Mouse (Mus musculus) intestine, postnatal 0 days (tissue): ENCODE data around the gene Med26. TPM values are rescaled to one million over a fixed set of nuclear protein-coding genes. Genes with fewer than 3 reads are reported as not detected.

ENCODE experiments used
- ATAC-seq: fragments of 200-750 bp; cut with Nextera tagmentation; 2 replicates; pipeline ENCODE4 v1.8.0; 2017; ENCODE audit warnings: mild to moderate bottlenecking, moderate TSS enrichment, moderate library complexity
- H3K27ac ChIP-seq: fragments of 300-500 bp; sonication (generic); 2 replicates; pipeline ENCODE4 v1.5.1; 2014; ENCODE audit warnings: mild to moderate bottlenecking, low read depth, low read length, moderate library complexity
- H3K27me3 ChIP-seq: fragments of 300-500 bp; sonication (generic); replicated peaks from 2 replicates; pipeline ENCODE4 v1.6.1; 2014; ENCODE audit warnings: low read length, mixed read lengths; ENCODE audit not compliant: control insufficient read depth, insufficient read depth
- H3K36me3 ChIP-seq: fragments of 300-500 bp; sonication (generic); 2 replicates; pipeline ENCODE4 v1.6.1; 2014; ENCODE audit warnings: mild to moderate bottlenecking, moderate library complexity; ENCODE audit not compliant: control insufficient read depth, insufficient read depth
- H3K4me1 ChIP-seq: fragments of 300-500 bp; sonication (generic); replicated peaks from 2 replicates; pipeline ENCODE4 v1.6.1; 2014; ENCODE audit warnings: antibody characterized with exemption, low read length, mixed read lengths; ENCODE audit not compliant: control insufficient read depth, insufficient read depth
- H3K4me2 ChIP-seq: fragments of 300-500 bp; sonication (generic); replicated peaks from 2 replicates; pipeline ENCODE4 v1.6.1; 2014; ENCODE audit warnings: low read depth, mild to moderate bottlenecking, moderate library complexity
- H3K4me3 ChIP-seq: fragments of 300-500 bp; sonication (generic); 2 replicates; pipeline ENCODE4 v1.5.1; 2014; ENCODE audit warnings: low read depth, low read length
- H3K9ac ChIP-seq: fragments of 300-500 bp; sonication (generic); 2 replicates; pipeline ENCODE4 v1.6.1; 2014; ENCODE audit warnings: mild to moderate bottlenecking, low read depth, low read length
- H3K9me3 ChIP-seq: fragments of 300-500 bp; sonication (generic); 2 replicates; pipeline ENCODE4 v1.6.1; 2016; ENCODE audit warnings: mixed run types; ENCODE audit not compliant: control insufficient read depth
- CTCF ChIP-seq: sonication (generic); IDR thresholded peaks from 2 replicates; pipeline ENCODE4 v1.5.1; 2016; ENCODE audit warnings: low read depth, mild to moderate bottlenecking, control low read depth, antibody characterized with exemption, moderate library complexity
- WGBS: fragments of 180-500 bp; shearing (Covaris S2); extraction: QIAGEN DNeasy Blood & Tissue Kit; methylation state at CpG from one replicate; pipeline ENCODE4 v1.1.7; 2014; 5-methylcytosine and 5-hydroxymethylcytosine counted together
- polyA plus RNA-seq: library from polyadenylated mRNA; unstranded; fragments of >200 nt; fragmentation: Nextera tagmentation; extraction: Ambion mirVana; gene quantifications from 2 replicates; pipeline ENCODE4 v1.2.1, GENCODE M21; 2015

Gene Med26
- polyA plus RNA-seq, 1 experiment from 2014 or later = 6.4 TPM

DNA sequence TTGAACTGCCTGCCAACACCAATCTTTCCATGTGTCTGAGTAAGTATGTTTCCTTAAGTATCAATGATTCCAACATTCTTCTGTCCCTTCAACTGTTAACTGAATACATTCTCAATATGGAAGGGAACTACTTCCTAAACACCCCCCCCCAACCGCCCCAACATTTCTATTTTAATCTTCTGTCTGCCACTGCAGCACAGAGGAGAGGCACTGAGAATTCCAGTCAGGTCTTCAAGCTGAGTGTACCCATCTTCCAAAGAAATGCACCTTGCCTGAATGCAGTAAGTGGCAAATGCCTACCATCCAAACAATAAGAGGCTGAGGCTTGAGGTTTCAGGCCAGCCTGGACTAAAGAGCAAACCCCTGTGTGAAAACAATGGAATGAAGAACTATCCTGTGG lies 16.0 kb downstream of the Med26 start:
- no peak for ATAC-seq
- WGBS = 91% methylated on average over 1 of the region's 1 CpGs
- Histone ChIP-seq H3K9me3 (no peaks in the 10 kb centered on the region), H3K4me3 (no peak overlapping the region), H3K9ac (no peak overlapping the region), H3K4me1 (no peaks in the 10 kb centered on the region), H3K27ac (no peak overlapping the region), H3K27me3 (no peaks in the 10 kb centered on the region), H3K4me2 (no peak overlapping the region), H3K36me3 (no peaks in the 10 kb centered on the region)
- no peak for TF ChIP-seq CTCF

DNA sequence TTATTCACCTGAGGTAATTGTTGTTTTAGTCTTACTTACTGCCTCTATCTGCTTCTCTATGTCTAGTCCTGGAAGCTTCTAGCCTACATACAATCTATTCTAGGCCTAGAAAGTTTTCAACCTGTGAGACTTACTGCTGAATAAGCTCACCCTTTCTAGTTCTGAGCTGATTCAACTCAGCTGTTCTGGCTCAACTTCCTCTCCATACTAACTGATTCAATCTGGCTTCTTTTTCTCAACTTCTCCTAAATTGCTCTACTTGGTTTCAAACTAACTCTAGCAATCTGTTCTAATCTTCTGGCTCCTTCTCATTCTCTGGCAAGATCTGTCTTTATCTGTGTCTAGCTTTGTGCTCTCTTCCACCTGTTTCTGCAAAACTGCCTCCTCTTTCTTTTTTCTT lies 26.2 kb downstream of the Med26 start:
- Histone ChIP-seq H3K36me3 (no peaks in the 10 kb centered on the region; the same call in 1 of the 2 replicates), H3K4me3 (no peak overlapping the region), H3K9ac (no peak overlapping the region), H3K27me3 (no peaks in the 10 kb centered on the region), H3K4me2 (no peak overlapping the region), H3K9me3 (no peaks in the 10 kb centered on the region), H3K27ac (no peak overlapping the region), H3K4me1 (no peaks in the 10 kb centered on the region)
- TF ChIP-seq CTCF = no peak
- ATAC-seq = no peak

DNA sequence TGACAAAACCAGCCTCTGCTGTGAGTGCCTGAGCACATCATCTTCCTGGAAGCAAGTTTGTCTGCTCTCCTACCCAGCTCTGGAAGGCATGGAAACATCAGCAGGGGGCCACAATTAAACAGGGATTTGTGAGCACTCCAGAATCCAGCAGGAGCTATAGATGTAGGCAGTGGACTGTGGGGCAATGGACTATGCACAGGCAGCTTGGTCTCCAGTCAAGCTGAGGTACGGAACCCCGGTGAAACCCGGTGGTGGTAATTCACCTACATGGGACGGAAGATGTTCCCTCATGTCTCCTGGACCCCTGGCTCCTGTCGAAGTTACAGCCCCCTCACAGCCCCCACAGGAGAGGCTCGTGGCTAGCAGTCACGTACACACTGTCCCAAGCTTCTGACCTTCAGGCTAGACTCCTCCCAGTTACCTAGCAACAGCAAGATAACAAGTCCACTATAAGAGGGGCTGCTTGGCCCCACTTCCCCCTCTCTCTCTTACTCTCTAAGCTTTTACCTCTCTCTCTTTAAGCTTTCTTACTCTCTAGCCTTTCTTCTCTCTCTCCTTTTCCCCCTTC lies 30.6 kb downstream of the Med26 start:
- Histone ChIP-seq H3K9ac (no peak overlapping the region), H3K36me3 (no peaks in the 10 kb centered on the region), H3K4me3 (no peak overlapping the region), H3K4me2 (no peak overlapping the region), H3K27ac (no peak overlapping the region), H3K27me3 (no peaks in the 10 kb centered on the region), H3K4me1 (no peaks in the 10 kb centered on the region), H3K9me3 (no peaks in the 10 kb centered on the region)
- WGBS = 57% methylated on average over 7 of the region's 7 CpGs
- ATAC-seq = no peak
- TF ChIP-seq CTCF = no peak

DNA sequence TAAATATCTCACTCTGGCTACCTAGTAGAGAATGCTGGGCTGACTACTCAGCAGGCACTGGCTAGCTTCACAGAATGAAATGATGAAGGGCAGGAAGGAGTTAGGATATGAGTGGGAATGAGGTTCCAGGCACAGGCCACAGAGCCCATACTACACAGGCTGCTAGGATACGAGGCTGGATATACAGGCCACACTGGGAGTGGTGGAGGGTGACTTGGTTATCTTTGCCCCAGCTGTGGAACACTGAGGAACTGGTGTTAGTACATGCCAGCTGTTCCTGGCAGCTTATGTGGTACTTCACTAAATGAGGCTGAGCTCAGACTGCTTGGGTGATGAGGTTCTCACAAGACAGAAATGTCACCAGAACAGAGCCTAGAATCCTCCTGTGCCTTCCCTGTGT lies 34.9 kb downstream of the Med26 start:
- H3K36me3 ChIP-seq = no peaks in the 10 kb centered on the region
- ATAC-seq = no peak
- WGBS = 76% methylated on average over 1 of the region's 1 CpGs
- TF ChIP-seq CTCF = no peak
- H3K9me3 ChIP-seq = no peaks in the 10 kb centered on the region
- H3K27me3 ChIP-seq = no peaks in the 10 kb centered on the region
- no peak overlapping the region for H3K4me2 ChIP-seq
- H3K4me1 ChIP-seq = peaks cover 11% of the 10 kb centered on the region
- H3K9ac ChIP-seq = no peak overlapping the region
- H3K27ac ChIP-seq = no peak overlapping the region
- H3K4me3 ChIP-seq = no peak overlapping the region

DNA sequence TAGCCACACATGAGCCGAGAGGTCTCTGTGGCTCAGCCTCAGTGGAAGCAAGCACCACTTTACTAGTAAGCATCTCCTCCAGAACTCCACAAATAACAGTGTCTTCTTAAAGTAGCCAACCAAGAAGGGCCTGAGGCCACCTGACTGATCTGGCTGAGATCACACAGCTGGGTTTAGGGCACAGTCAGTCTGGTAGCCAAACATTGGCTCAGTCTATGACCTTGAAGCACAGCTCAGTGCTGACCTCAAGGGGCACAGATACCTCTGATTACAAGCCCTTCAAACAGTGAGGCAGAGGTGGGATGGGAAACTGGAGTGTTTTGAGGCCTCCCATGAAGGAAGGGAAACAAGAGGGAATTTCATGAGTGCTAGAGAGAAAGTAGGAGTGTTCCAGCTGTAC lies 35.4 kb downstream of the Med26 start:
- no peak for TF ChIP-seq CTCF
- Histone ChIP-seq H3K9ac (no peak overlapping the region), H3K4me3 (no peak overlapping the region), H3K9me3 (no peaks in the 10 kb centered on the region), H3K27me3 (no peaks in the 10 kb centered on the region), H3K36me3 (no peaks in the 10 kb centered on the region), H3K27ac (no peak overlapping the region), H3K4me2 (no peak overlapping the region), H3K4me1 (peaks cover 11% of the 10 kb centered on the region)
- no peak for ATAC-seq
- 92% methylated on average over 1 of the region's 1 CpGs for WGBS

DNA sequence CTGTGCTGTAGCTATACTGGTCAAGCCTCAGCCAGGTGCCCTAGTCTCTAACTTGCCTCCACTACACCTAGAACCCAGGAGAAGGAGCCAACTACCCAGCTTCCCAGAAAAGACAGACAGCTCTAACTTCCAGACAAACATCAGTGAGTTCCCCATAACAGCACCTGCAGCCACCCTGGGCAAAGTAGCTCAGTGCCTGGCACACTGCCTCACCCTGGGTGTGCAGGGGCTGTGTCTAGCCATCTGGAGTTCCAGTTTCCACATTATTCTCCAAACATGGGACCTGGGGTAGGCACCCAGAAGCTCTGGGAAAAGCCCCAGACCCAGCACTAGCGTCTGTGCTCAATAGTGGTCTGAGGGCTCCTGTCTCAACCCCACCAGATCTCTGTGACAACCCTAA lies 40.6 kb downstream of the Med26 start:
- H3K36me3 ChIP-seq = no peaks in the 10 kb centered on the region
- WGBS = 91% methylated on average over 1 of the region's 1 CpGs
- no peak overlapping the region for H3K4me3 ChIP-seq
- no peak overlapping the region for H3K9ac ChIP-seq
- no peak overlapping the region for H3K27ac ChIP-seq
- peaks cover 11% of the 10 kb centered on the region for H3K4me1 ChIP-seq
- no peak overlapping the region for H3K4me2 ChIP-seq
- no peak for ATAC-seq
- H3K9me3 ChIP-seq = no peaks in the 10 kb centered on the region
- no peak for TF ChIP-seq CTCF
- H3K27me3 ChIP-seq = no peaks in the 10 kb centered on the region
